Mouse (Mus musculus) MEL (cell line): ENCODE measurements around the gene Polr2e.

Experiments
- CTCF ChIP-seq, 3 experiments: IDR thresholded peaks in 2 of 3; conservative IDR thresholded peaks in 1 of 3; 2 replicates each; pipeline ENCODE4 v1.5.1; 2011 to 2012; ENCODE audit warnings: low read length in 3 of 3, low read depth in 2 of 3, mild to moderate bottlenecking in 2 of 3, improper control_type of control experiment in 1 of 3, inconsistent platforms in 1 of 3, mixed read lengths in 1 of 3, moderate library complexity in 1 of 3; ENCODE audit not compliant: control insufficient read depth in 1 of 3, insufficient read depth in 1 of 3, poor library complexity in 1 of 3, severe bottlenecking in 1 of 3
- MXI1 ChIP-seq: IDR thresholded peaks from 2 replicates; pipeline ENCODE4 v1.6.1; 2011; ENCODE audit warnings: mild to moderate bottlenecking, low read depth, low read length, improper control_type of control experiment
- POLR2A ChIP-seq, 2 experiments: IDR thresholded peaks; 2 replicates each; pipeline ENCODE4 v1.6.1; 2011 to 2012; ENCODE audit warnings: low read length in 2 of 2, mild to moderate bottlenecking in 2 of 2, control low read depth in 1 of 2, improper control_type of control experiment in 1 of 2, low read depth in 1 of 2, moderate library complexity in 1 of 2; ENCODE audit not compliant: control insufficient read depth in 1 of 2, insufficient read depth in 1 of 2, poor library complexity in 1 of 2

DNA sequence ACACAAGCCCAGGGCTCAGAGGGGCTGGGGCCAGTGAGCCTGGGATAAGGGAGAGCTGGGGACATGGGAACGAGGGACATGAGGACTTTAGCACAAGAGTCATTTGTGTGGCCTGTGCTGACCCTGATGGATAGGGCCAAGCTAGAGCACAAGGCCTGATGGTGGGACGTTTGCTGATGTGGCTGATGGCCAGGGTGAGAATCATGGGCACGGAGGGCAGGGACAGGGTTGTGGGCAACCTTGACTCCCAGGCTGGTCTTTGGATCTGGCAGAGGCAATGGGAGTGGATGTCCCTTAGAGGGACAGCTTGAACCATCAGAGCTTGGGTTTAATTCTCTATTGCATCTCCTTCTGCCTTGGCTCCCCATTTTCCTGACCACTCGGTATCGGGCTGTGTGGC is 37.7 kb upstream of the Polr2e start:
- no peak for TF ChIP-seq MXI1
- no peak for TF ChIP-seq POLR2A (IDR thresholded peaks at IDR 0.05; ENCODE audit: control insufficient read depth in 1 of 2, insufficient read depth in 1 of 2, low read depth in 1 of 2, low read length in 2 of 2, poor library complexity in 1 of 2)
- TF ChIP-seq CTCF (IDR thresholded peaks at IDR 0.05 in 2 of 3, conservative IDR thresholded peaks at IDR 0.05 in 1 of 3; ENCODE audit: control insufficient read depth in 1 of 3, insufficient read depth in 1 of 3, low read depth in 2 of 3, low read length in 3 of 3, poor library complexity in 1 of 3, severe bottlenecking in 1 of 3), result no peak
